Mouse (Mus musculus): ENCODE results near the gene Olfr859. TPM values are rescaled to one million over a fixed set of nuclear protein-coding genes. Genes with fewer than 3 reads are reported as not detected.
"Not testable (repeated sequence)": the region's sequence is repeated elsewhere in the genome, so short reads cannot be mapped to it uniquely, and the experiment has no call there.

Olfr859 gene
- not detected for total RNA-seq (2021)
- long read RNA-seq, experiment 1, result 0 reads
- long read RNA-seq, experiment 2, result 0 reads

GRCm38 (mm10) chr9:19804606-19805005, at the start of gene Olfr859:
TSS of gene Olfr859 (plus strand) at chr9:19804906.
- H3K27ac ChIP-seq; DNase-seq (ENCODE audit: extremely low spot score in 1 of 2, low spot score in 2 of 2); intact Hi-C loops (cut with DNase I); H3K4me3 ChIP-seq: not testable (repeated sequence)

- intact Hi-C loops (cut with DNase I), result no loop called here
- Histone ChIP-seq H3K4me3 (no peak overlapping the region), H3K27ac (no peak overlapping the region)
- no peak for DNase-seq (ENCODE audit: extremely low spot score in 1 of 2, low spot score in 2 of 2)
- no peak for TF ChIP-seq CTCF (IDR thresholded peaks at IDR 0.05)
These were observed 35.6 kb upstream of the Olfr859 start for GRCm38 (mm10) chr9:19769136-19769535.

GRCm38 (mm10) chr9:19769701-19770100, 35.0 kb upstream of the Olfr859 start:
- no peak for TF ChIP-seq CTCF (IDR thresholded peaks at IDR 0.05)
- no peak for DNase-seq (ENCODE audit: extremely low spot score in 1 of 2, low spot score in 2 of 2)
- intact Hi-C loops (cut with DNase I), result no loop called here
- H3K4me3 ChIP-seq, result no peak overlapping the region
- H3K27ac ChIP-seq, result no peak overlapping the region

- no peak for DNase-seq (ENCODE audit: extremely low spot score in 1 of 2, low spot score in 2 of 2)
- no peak for TF ChIP-seq CTCF (IDR thresholded peaks at IDR 0.05)
- no peak within 1 kb of the TSS for H3K27ac ChIP-seq
- no peak within 1 kb of the TSS for H3K4me3 ChIP-seq
- intact Hi-C loops (cut with DNase I), result no loop called here
These were observed 24.7 kb upstream of the Olfr859 start, which contains the start of gene Olfr58 for GRCm38 (mm10) chr9:19779983-19780382. TSS of gene Olfr58 (plus strand) at chr9:19780283.

- no peak overlapping the region for H3K27ac ChIP-seq
- no peak overlapping the region for H3K4me3 ChIP-seq
- no peak for TF ChIP-seq CTCF (IDR thresholded peaks at IDR 0.05)
- no peak for DNase-seq (ENCODE audit: extremely low spot score in 1 of 2, low spot score in 2 of 2)
- intact Hi-C loops (cut with DNase I), result no loop called here
These were observed 1.7 kb upstream of the Olfr859 start for GRCm38 (mm10) chr9:19803000-19803399.

- no peak for DNase-seq (ENCODE audit: extremely low spot score in 1 of 2, low spot score in 2 of 2)
- Histone ChIP-seq H3K4me3 (no peak within 1 kb of the TSS), H3K27ac (no peak within 1 kb of the TSS)
- intact Hi-C loops (cut with DNase I), result no loop called here
- no peak for TF ChIP-seq CTCF (IDR thresholded peaks at IDR 0.05)
These were observed 44.9 kb downstream of the Olfr859 start, which contains the start of gene Olfr860 for GRCm38 (mm10) chr9:19849647-19850046. TSS of gene Olfr860 (minus strand) at chr9:19849747.

Other genes starting within 250 kb of the Olfr859 start
- gene Olfr854, start 237.5 kb upstream of the Olfr859 start, total RNA-seq (2021), result not detected
- gene Olfr855, start 222.3 kb upstream of the Olfr859 start, total RNA-seq (2021), result not detected
- 10 to 100 TPM; 19.1 to 23.6 TPM for gene Zfp317, start 182.8 kb upstream of the Olfr859 start, total RNA-seq (2021)
- gene Olfr857, start 95.5 kb upstream of the Olfr859 start, total RNA-seq (2021), result not detected
- not detected for gene Olfr58, start 24.6 kb upstream of the Olfr859 start, total RNA-seq (2021)
- gene Olfr860, start 44.8 kb downstream of the Olfr859 start, total RNA-seq (2021), result not detected
- gene Olfr862, start 83.1 kb downstream of the Olfr859 start, total RNA-seq (2021), result not detected
- gene Olfr77, start 112.0 kb downstream of the Olfr859 start, total RNA-seq (2021), result not detected
- gene Olfr866, start 223.1 kb downstream of the Olfr859 start, total RNA-seq (2021), result not detected